ENCODE assay signal across 8 mouse cellular contexts in the genomic region with DNA sequence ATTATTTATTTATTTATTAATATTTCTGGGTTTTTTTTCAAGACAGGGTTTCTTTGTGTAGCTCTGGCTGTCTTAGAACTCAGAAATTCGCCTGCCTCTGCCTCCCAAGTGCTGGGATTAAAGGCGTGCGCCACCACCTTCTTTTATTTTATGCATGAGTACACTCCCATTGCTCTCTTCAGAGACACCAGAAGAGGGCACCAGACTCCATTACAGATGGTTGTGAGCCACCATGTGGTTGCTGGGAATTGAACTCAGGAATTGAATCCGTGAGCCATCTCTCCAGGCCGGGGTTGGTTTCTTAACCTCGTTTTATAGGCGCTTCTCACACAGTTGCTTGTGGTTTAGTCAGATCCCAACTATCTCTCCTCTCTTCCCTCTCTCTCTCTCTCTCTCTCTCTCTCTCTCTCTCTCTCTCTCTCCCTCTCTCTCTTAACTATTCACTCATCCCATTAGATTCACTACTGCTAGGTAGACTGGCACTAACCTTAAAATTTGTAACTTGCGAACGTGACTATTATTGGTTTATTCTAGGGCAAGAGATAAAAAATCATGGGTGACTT. TPM values are rescaled to one million over a fixed set of nuclear protein-coding genes. Genes with fewer than 3 reads are reported as not detected.
A peak's percentile ranks its signal among the peaks of the same experiment; 100 is the strongest.
DNase-seq lines count a peak whose midpoint lies in the region; ATAC-seq and TF ChIP-seq lines count a peak whose summit lies in the region.

No protein-coding gene starts in this region.

- H3K27me3 ChIP-seq in testis, adult 2 months (ENCODE audit: control insufficient read depth, insufficient read depth, low read length) = no peaks in the 10 kb centered on the region
- H3K27me3 ChIP-seq in limb, embryonic 13.5 days = no peaks in the 10 kb centered on the region
- no peaks in the 10 kb centered on the region for H3K27me3 ChIP-seq in neural tube, embryonic 12.5 days (replicated peaks)

- intact Hi-C loops in heart, postnatal 10 days (cut with DNase I) = loop anchor here (5.0 kb wide), 1 partner anchor 315 kb away; the partner anchor contains the start of gene Nat8f4

- no peaks in the 10 kb centered on the region for H3K9me3 ChIP-seq in limb, embryonic 13.5 days
- H3K9me3 ChIP-seq in neural tube, embryonic 12.5 days = no peaks in the 10 kb centered on the region

- H3K36me3 ChIP-seq in testis, adult 2 months (ENCODE audit: control insufficient read depth, insufficient read depth, low read length) = no peaks in the 10 kb centered on the region
- H3K36me3 ChIP-seq in limb, embryonic 13.5 days = no peaks in the 10 kb centered on the region
- H3K36me3 ChIP-seq in neural tube, embryonic 12.5 days = no peaks in the 10 kb centered on the region

- TF ChIP-seq CTCF in testis, adult 2 months (IDR thresholded peaks at IDR 0.05; ENCODE audit: control insufficient read depth, insufficient read depth, insufficient replicate concordance, low read depth, low read length) = no peak

- DNase-seq in testis, postnatal 10 days (ENCODE audit: low spot score) = no peak
- DNase-seq in cerebellum, adult 8-10 months = peak; percentile 34
- DNase-seq in heart, postnatal 10 days = peak; percentile 5 to 9
- no peak for DNase-seq in adrenal gland, postnatal 25 days
- no peak for DNase-seq in urinary bladder, postnatal 36 days (ENCODE audit: low spot score in 2 of 2)

- H3K4me2 ChIP-seq in limb, embryonic 13.5 days (replicated peaks) = peak overlapping the region; percentile 79
- H3K4me2 ChIP-seq in neural tube, embryonic 12.5 days (replicated peaks) = peak overlapping the region; percentile 75

- peak overlapping the region; percentile 70 for H3K27ac ChIP-seq in testis, adult 2 months (ENCODE audit: control insufficient read depth, insufficient read depth, low read depth, low read length)
- H3K27ac ChIP-seq in limb, embryonic 13.5 days = no peak overlapping the region
- no peak overlapping the region for H3K27ac ChIP-seq in neural tube, embryonic 12.5 days

- no peak overlapping the region for H3K9ac ChIP-seq in limb, embryonic 13.5 days
- H3K9ac ChIP-seq in neural tube, embryonic 12.5 days = no peak overlapping the region

- no peak for ATAC-seq in limb, embryonic 13.5 days (ENCODE audit: low FRiP score, low read depth)
- no peak for ATAC-seq in neural tube, embryonic 12.5 days (ENCODE audit: low FRiP score, low read depth)

- no peak for TF ChIP-seq POLR2A in testis, adult 2 months (IDR thresholded peaks at IDR 0.05; ENCODE audit: control insufficient read depth, low read depth, low read length)

- 32% methylated on average over 9 of the region's 9 CpGs for WGBS in limb, embryonic 13.5 days
- WGBS in neural tube, embryonic 12.5 days = 30% methylated on average over 9 of the region's 9 CpGs

- peak overlapping the region; percentile 97 for H3K4me3 ChIP-seq in testis, adult 2 months (ENCODE audit: control insufficient read depth, low read depth, low read length)
- peak overlapping the region; percentile 93 for H3K4me3 ChIP-seq in limb, embryonic 13.5 days
- H3K4me3 ChIP-seq in neural tube, embryonic 12.5 days = peak overlapping the region; percentile 89

- H3K4me1 ChIP-seq in testis, adult 2 months (ENCODE audit: control insufficient read depth, insufficient read depth, low read length) = peaks cover 2% of the 10 kb centered on the region; the same call in 1 of the 2 replicates
- H3K4me1 ChIP-seq in limb, embryonic 13.5 days = peaks cover 21% of the 10 kb centered on the region
- H3K4me1 ChIP-seq in neural tube, embryonic 12.5 days = peaks cover 20% of the 10 kb centered on the region

RNA-seq across cellular contexts. Expression of gene Alms1, which starts 0.4 kb away (rescaled TPM):
- polyA plus RNA-seq in testis, adult 2 months (2012; rRNA removed) = 11.6 and 13.5 TPM in 2 replicates
- 1 to 10 TPM; 2.8 to 4.1 TPM for total RNA-seq in heart, postnatal 10 days (2021)
- polyA plus RNA-seq in limb, embryonic 13.5 days (2015; fragmentation: Nextera tagmentation; extraction: Ambion mirVana) = 6.2 and 6.6 TPM in 2 replicates
- 5.9 and 6.7 TPM in 2 replicates for polyA plus RNA-seq in neural tube, embryonic 12.5 days (2016; fragmentation: Nextera tagmentation; extraction: Ambion mirVana)
- 12.8 and 13.4 TPM in 2 replicates for total RNA-seq in adrenal gland, postnatal 25 days (2021)

Comparison
In these comparisons a context has a peak if more than half of its experiments do, and no peak if none do; other contexts are left out.
1. DNase-seq: peak in cerebellum, adult 8-10 months (single experiment) and heart, postnatal 10 days (2 of 2); none in testis, postnatal 10 days (single experiment), adrenal gland, postnatal 25 days (single experiment) and urinary bladder, postnatal 36 days (0 of 2).
2. Peak in every context shown above with its lines, with median percentiles within 50 percentile points of each other: H3K4me3 ChIP-seq.